Mouse (Mus musculus) WW6 (cell line): ENCODE results near the gene Tpm1.

Source experiments
- DNase-seq: peaks from one replicate; pipeline ENCODE4 v3.0.0-alpha.2; 2013; ENCODE audit warnings: low read depth, low spot score

The Tpm1 gene

DNA sequence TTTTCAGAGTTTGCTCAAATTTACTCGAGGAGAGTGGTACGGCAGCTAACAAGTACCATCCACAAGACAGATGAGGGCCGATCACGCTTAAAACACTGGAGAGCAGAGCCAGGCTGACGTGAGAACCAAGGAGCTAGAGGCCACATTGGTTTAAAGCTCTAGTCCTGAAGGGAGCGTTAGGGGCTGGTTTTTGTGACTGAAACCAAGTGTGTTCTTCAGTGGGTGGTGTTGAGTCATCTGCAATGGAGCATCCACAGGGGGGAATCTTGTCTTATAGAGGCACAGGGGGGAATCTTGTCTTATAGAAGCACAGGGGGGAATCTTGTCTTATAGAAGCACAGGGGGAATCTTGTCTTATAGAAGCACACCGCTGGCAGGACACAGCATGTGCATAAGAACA, 22.3 kb downstream of the Tpm1 start:
- DNase-seq = no peak

DNA sequence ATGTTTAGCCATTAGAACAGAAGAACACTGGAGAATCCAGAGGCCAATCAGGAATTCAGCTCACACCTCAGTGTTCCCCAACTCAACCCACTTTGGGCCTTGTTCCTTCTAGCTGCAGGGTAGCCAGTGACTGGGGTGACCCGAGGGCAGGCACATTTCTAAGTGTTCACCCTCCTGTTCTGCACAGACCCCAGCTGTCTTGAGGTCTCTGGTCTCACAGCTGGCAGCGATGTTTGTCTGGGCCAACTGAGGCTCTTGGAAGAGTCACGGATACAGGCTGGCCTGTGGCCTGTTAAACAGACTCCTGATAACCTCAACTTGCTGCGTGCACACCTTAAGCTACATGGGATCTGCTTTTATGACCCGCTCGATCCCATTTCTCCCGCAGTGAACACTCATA, 23.1 kb downstream of the Tpm1 start:
- no peak for DNase-seq

DNA sequence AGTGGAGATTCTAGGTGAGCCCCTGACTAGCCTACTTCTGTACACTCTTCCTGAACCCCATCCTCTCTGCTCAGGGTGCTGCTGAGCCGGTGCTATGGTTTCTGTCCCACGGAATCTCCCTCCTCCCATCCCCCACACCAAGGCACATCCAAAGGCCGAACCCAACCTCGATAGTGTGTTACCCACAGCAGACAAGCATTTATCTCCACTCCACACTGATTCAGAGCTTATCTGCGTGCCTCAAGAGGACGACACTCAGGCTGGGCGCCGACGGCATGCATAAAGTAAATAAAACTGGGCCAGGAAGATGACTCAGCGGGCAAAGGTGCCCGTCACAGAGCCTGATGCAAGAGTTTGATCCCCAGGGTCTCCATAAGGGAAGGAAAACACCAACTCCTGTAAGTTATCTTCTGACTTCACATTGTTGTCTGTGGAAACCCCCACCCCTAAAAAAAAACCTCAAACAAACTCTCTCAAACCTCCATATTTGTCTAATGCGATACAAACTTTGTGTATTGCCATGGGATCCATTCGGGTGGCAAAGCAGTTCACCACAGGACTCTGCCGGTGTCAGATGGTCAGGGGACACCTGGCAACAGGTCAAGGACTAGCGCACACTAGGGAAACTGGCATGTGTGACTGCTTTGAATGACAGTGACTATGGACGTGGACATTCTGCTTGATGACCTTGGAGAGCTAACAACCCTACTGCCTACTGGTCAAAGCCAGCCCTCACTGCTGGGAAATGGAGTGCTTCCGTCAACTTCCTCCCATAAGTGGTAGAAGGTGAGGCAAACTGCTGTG, 24.1 kb downstream of the Tpm1 start:
- DNase-seq = no peak

DNA sequence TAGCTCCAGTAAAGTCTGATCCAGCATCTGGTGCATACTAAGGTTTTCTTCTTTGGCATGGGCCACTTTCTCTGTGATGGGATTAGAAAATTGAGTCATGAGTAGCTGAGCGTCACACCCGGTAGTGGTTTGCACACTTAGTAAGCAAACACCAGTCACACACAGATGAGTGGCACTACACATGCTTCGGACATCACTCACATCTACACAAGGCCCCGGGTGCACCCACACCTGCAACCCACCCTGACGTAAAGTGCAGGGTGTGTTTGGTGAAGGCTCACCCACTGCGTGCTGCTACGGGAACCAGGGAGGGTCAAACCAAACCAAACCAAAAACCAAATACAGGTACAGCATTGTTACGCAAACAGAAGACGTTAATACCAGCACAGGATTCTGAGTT, 25.8 kb downstream of the Tpm1 start:
- DNase-seq = no peak

DNA sequence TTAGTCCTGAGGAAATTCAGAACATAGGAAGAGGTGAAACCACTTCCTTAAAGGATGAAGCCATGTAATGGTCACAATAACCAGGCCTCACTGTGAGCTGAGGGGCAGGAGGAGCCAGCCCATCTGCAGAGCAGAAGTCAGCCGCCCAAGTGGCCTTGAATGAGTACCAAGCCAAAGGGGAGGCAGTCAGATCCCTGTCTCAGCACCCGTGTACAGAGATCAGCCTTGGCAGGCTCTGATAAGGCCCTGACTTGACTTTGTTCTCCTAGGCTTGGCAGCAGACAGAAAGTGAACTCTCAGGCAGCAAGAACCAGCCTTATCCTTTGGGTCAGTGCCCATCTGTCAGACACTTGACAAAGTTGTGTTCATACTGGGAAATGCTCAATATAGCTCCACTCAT, 29.1 kb downstream of the Tpm1 start:
- DNase-seq = no peak

DNA sequence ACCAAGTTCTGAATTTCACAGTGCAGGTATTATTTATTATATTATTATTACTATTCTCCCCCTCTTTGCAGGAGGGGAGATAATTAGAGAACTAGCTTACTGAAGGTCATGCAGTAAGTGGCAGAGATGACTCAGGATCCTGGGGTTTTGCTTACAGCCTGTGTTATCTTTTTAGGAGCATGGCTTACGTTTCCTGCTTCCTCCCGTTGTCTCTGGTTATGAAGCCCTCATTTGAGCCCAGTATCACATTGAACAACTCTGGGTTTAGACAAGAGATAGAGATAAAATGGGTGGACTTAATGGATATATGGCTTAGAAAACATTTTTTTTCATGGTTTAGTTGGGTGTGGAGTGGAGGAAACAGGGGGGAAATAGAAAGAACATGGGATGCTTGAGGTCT, 35.7 kb downstream of the Tpm1 start:
- DNase-seq = no peak

DNA sequence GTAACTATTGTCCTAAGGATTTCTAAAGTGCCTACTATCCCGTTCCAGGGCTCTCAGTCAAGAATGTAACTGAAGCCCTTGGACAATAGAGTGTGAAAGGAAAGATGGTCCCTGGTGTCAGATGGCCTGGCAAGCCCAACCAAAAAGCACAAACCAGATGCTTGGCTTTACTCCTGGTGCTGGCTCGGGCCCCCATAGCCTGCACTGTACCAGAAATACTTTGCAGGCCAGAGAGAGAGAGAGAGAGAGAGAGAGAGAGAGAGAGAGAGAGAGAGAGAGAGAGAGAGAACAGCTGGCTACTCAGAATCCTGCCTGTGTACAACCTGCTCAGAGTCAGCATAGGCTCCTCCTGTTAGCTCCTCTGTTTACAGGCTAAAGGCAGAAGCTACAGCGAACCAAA, 36.7 kb downstream of the Tpm1 start:
- DNase-seq = no peak

DNA sequence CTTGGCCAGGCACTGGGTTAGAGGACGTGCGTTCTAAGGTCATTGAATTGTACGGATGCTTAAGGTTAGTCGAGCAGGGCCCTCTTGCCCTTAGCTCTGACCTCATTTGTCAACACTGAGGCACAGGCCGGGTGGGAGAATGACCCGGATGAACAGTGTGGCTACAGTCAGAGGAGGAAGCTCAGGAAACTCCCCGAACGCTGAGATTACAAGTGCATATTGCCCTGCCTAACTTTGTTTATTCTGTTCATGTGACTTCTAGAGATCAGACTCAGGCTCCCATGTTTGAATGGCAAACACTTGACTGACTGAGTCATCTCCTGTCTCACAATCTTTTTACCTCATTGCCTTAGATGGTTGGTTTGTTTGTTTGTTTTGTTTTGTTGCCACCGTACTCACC, 37.7 kb downstream of the Tpm1 start:
- DNase-seq = no peak

DNA sequence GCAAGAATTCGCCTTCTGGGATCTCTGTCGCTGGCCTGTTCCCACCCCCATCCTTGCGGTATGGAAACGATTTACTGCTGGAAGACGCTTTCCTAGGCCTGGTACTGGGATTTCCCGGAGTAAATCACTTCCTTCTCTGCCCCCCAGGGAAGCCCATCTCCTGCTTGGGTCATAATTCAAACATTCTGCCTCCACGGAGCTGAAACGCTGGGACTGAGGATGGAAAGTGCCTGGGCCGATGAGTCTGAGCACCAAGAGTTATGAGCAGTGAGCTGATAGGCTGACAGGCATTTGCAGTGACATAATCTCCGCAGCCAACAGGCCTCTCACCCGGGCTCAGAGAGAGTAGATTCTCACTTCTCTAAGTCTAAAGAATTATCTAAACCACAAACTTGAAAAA, 40.4 kb downstream of the Tpm1 start:
- no peak for DNase-seq

DNA sequence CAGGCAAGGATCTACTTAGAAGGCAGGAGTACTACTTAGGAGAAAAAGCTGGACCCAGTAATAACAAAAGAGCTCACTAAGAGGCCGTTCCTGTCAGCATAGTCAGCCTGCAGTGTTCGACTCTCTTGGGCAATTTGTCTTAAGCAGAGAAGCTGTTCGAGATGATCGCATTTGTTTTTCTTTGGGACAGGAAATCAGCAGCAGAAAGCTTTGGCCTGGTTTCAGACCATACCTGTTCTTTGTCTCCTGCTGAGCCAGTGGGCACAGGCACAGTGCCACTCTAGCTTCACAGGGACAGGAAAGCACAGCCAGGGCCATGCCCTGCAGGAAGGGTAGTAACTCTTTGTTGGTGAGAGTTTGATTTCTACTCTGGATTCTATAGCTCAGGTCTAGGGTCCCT, 42.8 kb downstream of the Tpm1 start:
- no peak for DNase-seq

DNA sequence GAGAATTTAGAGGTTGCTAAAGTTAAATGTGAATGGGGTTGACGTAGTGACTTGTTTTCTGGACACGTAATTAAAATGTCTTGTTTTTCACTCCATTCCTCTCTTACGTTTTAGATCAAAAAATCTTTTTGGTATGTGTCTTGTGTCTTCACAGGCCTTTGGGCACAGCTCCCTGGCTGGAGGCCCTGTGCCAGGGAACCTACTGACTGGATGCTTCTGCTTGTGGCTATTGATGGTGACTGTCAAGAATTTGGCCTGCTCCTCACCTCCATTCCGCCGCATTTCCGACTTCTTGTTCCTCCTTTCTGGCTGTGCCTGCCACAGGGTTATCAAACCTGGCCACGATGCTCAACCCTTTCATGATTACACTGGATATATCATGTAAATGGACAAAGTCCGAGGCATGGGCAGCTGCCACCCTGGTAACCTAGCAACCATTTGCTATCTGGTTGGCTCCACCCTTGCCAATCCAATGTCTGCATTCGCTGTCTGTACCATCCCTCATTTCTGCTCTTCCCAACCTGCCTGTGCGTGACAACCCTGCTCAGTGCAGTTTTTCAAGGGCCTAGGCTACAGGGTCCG, 44.0 kb downstream of the Tpm1 start:
- DNase-seq = no peak

DNA sequence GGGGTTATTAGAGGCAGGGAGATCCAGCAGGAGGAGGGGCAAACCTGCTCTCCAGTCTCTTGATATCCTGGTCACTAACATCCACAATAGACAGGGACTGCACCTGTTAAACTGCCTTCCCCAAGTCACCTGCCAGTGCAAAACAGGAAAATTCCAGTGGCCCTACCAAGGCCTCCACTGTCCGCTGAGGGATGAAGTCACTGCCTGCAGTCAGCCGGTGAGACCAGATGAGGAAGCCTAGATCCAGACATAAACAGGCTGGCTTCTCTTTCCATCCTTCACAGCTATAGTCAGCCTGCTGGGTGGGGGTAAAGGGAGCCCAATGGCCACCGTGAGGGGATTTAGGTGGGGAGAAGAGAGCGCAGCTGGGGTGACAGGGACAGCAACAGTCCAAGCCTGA, 45.5 kb downstream of the Tpm1 start:
- DNase-seq = no peak

DNA sequence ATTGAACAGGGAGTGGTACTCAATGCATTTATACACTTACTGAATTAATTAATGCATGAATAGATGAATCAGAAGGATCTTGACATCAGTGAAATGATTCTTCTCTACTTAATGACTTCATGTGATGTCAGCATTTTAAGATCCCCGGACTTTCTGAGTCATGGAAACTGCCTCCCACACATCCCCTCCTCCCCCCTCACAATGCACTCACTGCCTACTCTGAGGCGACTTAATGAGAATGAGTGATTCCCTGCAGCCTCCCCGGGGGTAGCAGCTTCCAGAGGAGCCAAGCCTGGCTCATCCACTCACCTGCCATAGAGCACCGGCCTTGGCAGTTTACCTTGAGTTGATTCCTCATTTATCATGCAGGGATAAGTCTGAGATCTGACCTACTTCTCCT, 46.0 kb downstream of the Tpm1 start:
- no peak for DNase-seq

DNA sequence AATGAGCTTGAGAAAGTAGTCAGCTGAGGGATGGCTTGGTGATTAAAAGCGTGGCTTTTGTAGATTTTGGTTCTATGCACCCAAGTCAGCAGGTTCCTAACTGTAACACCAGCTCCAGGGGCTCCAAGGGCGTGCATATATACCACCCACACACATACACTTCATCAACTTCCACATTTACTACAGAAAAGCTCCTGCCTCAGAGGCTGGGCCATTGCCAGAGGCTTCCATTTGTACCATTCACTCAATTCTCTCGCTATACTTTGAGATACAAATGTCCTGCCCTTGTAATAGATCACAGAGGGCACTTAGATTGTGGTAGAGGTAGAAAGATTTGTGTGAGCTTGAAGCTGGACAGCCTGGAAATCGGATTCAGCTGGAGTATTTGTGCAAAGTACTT, 47.7 kb downstream of the Tpm1 start:
- no peak for DNase-seq

DNA sequence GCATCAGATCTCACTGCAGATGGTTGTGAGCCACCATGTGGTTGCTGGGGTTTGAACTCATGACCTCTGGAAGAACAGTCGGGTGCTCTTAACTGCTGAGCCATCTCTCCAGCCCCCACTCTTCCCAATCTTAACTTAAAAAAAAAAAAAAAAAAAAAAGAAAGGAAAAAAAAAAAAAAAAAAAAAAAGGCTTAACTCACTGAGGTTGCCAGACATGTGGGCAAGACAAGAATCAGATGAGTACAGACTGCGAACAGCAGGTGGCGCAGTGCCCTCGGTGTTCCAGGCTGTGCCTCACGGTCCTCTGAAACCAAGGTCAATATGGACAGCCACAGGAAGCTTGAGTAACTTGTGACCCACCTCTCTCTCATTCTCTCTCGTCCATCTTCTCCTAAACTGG, 48.2 kb downstream of the Tpm1 start:
- peak; percentile 74 for DNase-seq

DNA sequence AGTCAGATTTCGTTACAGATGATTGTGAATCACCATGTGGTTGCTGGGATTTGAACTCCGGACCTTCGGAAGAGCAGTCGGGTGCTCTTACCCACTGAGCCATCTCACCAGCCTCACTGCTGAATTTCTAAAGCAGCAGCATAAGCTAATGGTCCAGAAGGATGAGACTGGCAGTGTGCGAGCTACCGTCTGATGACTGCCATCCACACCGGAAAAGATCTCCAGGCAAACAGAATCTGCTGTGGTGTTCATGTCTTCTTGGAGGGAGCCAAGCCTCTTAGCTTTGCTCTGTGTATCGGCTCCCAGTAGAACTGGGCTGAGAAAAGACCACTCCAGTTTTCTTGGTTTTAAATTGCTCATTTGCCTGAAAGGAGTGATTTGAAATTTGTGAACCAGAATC, 49.5 kb downstream of the Tpm1 start:
- no peak for DNase-seq

DNA sequence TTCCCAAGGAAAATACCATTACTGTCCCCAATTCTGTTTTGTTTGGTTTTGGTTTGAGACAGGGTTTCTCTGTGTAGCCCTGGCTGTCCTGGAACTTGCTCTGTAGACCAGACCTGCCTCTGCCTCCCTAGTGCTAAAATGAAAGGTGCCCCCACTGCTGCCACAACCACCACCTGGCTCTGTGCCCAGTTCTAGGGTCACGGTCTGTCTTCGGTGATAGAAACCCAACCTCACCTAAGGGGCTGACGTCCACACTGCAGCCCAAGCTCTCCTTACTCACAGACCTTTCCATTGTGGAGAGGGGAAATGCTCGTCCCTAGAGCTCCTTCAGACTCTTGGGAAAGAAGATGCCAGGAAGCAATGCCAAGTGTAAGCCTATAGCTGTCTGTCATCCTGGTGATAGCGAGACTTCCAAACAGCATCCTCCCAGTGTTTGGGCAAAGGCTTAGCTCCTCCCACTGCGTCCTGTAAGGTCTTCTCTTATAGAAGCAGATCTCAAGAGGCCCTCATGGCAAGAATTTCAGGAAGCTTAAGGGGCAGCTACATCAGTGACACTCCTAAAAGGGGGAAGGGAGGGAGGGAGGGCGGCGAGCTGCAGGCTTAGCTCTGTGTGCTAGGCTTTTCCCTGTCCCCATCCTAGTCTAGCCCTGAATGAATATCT, 57.3 kb downstream of the Tpm1 start:
- no peak for DNase-seq

DNA sequence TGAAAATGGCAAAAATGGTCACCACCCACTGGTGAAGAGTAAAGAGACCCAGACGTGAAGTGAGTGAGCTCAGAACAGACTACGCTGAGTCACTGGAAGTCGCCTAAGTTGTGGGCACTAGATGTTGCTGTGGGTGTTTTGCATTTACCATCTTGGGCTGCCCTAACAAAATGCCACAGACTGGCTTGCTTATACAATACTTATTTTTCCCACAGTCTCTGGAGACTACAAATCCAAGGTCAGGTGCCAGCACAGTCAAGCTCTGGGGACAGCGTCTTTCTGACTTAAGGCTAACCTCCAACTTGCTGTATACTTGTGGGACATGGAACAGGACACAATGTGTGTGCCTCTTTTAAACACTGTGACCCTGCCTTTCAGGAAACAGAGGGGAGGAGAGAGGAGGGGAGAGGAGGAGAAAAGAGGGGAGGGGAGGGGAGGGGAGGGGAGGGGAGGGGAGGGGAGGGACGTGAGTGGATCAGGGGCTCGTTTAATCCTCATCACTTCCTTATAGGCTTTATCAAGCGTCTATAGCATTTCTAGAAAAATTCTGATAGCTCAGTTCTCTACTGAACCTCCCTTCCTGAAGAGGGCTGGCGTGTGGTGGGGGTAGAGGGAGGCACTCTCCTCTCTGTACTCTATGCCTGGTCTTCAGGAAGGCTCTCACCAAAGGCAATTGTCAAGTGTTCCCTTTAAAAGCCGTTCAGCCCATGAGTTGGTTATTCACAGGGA, 58.0 kb downstream of the Tpm1 start:
- DNase-seq = no peak

DNA sequence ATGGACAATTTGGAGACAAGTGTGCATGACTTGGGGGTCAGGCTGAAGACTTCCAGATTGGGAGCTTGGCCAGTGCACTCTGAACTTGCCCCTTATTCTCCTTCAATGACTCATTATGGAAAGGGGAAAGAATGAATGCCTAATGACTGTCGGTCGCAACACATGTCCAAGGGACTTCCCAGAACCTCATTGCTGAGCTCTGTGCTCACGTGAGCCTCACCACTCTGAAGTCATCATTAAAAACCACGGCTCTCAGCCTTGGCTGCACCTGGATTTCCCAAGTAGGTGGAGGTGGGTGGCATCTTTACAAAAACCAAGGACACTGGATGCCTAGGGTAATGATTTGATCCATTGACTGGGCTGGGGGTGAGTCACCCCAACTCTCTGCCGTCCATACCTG, 59.2 kb downstream of the Tpm1 start:
- no peak for DNase-seq

DNA sequence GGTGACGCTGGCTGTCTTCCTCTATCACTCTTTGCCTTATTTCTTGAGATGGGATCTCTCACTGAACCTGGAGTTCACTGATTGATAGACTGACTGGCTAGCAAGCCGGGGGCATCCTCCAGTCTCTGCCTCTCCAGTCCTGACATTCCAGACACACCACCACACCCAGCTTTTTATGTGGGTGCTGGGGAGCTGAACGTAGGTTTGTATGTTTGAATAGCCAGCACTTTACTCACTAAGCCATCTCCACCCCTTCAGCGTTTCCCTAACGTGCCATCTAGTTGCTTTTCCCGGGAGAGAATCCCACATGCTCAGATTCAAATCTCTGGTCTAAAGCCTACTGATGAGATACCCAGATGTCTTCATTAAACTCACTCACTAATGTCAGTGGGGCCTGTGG, 59.6 kb downstream of the Tpm1 start:
- no peak for DNase-seq

DNA sequence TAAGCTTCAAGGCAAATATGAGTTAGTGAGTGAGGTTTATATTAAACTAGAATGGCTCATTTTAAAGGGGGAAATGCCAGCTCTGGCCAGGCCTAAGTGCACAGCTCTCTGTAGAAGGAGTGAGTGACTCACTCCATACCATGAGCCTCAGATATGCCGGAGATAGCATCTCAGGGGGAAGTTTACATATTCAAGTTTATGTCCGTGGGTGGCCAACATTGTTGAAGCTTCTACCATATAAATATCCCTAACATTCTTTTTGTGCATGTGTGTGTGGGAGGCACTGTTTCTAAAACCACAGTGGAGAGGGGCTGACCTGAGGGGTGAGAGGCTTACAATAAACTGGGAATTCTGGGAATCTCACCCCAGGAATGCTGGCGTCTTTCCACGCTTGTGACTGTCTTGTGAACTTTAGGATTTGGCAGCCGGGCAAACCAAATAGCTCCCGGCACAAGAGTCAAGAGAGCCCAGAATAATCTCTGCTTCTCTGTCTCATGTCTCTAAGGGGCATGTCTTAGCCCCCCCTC, 60.3 kb downstream of the Tpm1 start:
- DNase-seq = no peak

DNA sequence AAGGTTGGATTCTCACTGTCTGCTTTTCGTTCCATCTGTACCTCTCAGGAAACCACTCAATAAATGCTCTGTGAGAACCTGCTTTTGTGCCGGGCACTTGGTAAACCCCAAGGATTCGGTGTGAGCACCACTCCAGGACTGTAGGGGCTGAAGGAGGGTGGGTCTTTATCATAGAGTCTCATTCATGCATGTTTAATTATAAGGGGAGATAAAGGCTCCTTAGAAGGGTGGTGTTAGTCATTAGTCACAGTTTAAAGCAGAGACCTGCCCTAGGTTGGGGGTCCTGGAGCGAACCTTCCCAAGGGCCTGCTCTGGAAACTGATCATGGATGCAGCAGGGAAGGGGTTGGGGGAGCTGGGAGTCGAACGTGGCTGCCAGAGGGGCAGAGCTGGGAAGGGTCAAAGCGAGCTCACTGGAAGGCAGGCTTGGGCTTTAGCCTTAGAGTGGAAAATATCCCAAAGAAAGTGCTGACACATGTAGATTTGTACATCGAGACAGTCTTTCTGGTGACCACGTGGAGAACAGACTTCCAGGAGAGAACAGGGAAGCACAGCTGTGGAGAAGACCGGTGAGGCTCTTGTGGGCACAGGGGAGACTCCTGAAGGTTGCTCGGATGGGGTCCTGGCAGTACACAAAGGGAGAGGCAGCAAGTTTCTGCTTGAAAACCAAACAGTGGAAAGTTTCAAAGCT, 60.9 kb downstream of the Tpm1 start:
- no peak for DNase-seq
